Mouse (Mus musculus) lung, embryonic 16.5 days (tissue): Measurements from ENCODE around the gene AI854703. TPM values are rescaled to one million over a fixed set of nuclear protein-coding genes. Genes with fewer than 3 reads are reported as not detected.

Experiments used
- ATAC-seq: fragments of 200-750 bp; cut with Nextera tagmentation; 2 replicates; pipeline ENCODE4 v1.8.0; 2017; ENCODE audit warnings: low read depth, mild to moderate bottlenecking, moderate library complexity
- H3K27ac ChIP-seq: fragments of 300-500 bp; sonication (generic); 2 replicates; pipeline ENCODE4 v1.5.1; 2014; ENCODE audit warnings: mild to moderate bottlenecking, control low read depth, low read length
- H3K27me3 ChIP-seq: fragments of 300-500 bp; sonication (generic); 2 replicates; pipeline ENCODE4 v1.6.1; 2014; ENCODE audit warnings: low read depth, low read length, mixed read lengths; ENCODE audit not compliant: control insufficient read depth, insufficient read depth
- H3K36me3 ChIP-seq: fragments of 300-500 bp; sonication (generic); 2 replicates; pipeline ENCODE4 v1.6.1; 2014; ENCODE audit warnings: low read length; ENCODE audit not compliant: control insufficient read depth, insufficient read depth
- H3K4me1 ChIP-seq: fragments of 300-500 bp; sonication (generic); replicated peaks from 2 replicates; pipeline ENCODE4 v1.6.1; 2014; ENCODE audit warnings: low read length, mixed read lengths; ENCODE audit not compliant: control insufficient read depth, insufficient read depth
- H3K4me2 ChIP-seq: fragments of 300-500 bp; sonication (generic); 2 replicates; pipeline ENCODE4 v1.6.1; 2014; ENCODE audit warnings: low read depth, low read length, control low read depth
- H3K4me3 ChIP-seq: fragments of 300-500 bp; sonication (generic); 2 replicates; pipeline ENCODE4 v1.5.1; 2014; ENCODE audit warnings: mild to moderate bottlenecking, low read length, control low read depth
- H3K9ac ChIP-seq: fragments of 300-500 bp; sonication (generic); 2 replicates; pipeline ENCODE4 v1.6.1; 2014; ENCODE audit warnings: low read length, control low read depth
- H3K9me3 ChIP-seq: fragments of 300-500 bp; sonication (generic); 2 replicates; pipeline ENCODE4 v1.6.1; 2016; ENCODE audit warnings: low read length; ENCODE audit not compliant: control insufficient read depth
- WGBS: fragments of 180-500 bp; shearing (Covaris S2); extraction: QIAGEN DNeasy Blood & Tissue Kit; methylation state at CpG from one replicate; pipeline ENCODE4 v1.1.7; 2014; 5-methylcytosine and 5-hydroxymethylcytosine counted together
- polyA plus RNA-seq: library from polyadenylated mRNA; unstranded; fragments of >200 nt; fragmentation: Nextera tagmentation; extraction: Ambion mirVana; gene quantifications from 2 replicates; pipeline ENCODE4 v1.2.1, GENCODE M21; 2015

The AI854703 gene
- polyA plus RNA-seq, 1 experiment from 2014 or later: 0.41 TPM

DNA sequence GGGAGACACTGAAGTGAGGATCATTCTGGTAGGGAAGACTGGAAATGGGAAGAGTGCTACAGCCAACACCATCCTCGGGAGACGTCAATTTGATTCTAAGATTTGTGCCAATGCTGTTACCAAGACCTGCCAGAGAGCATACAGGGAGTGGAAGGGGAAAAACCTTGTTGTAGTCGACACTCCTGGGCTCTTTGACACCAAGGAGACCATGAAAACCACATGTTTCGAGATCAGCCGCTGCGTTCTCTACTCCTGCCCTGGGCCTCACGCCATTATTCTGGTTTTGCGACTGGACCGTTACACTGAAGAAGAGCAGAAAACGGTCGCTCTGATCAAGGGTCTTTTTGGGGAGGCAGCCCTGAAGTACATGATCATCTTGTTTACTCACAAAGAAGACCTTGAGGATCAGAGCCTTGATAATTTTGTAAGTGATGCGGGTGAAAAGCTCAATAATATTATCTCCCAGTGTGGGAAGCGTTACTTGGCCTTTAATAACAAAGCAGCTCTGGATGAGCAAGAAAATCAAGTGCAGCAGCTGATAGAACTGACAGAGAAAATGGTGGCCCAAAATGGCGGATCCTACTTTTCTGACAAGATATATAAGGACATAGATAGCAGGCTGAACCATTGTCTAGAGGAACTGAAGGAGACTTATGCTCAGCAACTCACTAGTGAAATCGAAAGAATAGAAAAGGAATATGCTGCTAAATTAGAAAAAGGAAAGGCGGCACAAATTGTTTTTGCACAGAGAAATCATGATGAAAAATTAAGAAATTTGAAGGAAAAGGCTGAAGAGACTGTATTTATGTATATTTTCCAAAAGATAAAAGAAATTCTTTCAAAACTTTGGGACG lies 51.2 kb downstream of the AI854703 start:
- 0 out of 2 replicates have a peak, but pooled peaks cover 2% of the 10 kb centered on the region for H3K36me3 ChIP-seq
- H3K4me2 ChIP-seq: peak overlapping the region; percentile 50; the same call in 1 of the 2 replicates
- no peaks in the 10 kb centered on the region for H3K4me1 ChIP-seq
- no peaks in the 10 kb centered on the region for H3K27me3 ChIP-seq
- H3K4me3 ChIP-seq: no peak overlapping the region
- H3K27ac ChIP-seq: no peak overlapping the region
- WGBS: 88% methylated on average over 17 of the region's 17 CpGs
- no peak overlapping the region for H3K9ac ChIP-seq
- no peaks in the 10 kb centered on the region for H3K9me3 ChIP-seq
- no peak for ATAC-seq

DNA sequence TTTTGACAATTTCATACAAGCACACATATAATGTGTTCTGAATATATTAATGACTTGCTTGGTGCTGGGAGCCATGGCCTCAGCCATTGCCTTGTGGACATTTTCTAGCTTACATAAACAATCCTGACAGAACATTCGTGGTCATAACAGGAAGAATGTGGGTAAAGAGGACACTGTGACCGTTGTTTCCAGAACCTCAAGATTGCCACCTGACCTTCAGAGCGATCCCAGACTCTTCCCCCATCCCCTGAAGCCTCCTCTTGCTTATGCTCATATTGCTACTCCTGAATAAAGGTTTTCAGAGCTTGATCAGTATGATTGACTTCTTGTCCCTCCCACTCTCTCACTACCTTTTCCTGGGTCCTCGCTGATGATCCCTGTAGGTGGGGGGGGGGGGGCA lies 51.8 kb downstream of the AI854703 start:
- Histone ChIP-seq H3K27ac (no peak overlapping the region), H3K4me2 (no peak overlapping the region), H3K4me1 (no peaks in the 10 kb centered on the region), H3K9ac (no peak overlapping the region), H3K4me3 (no peak overlapping the region), H3K9me3 (no peaks in the 10 kb centered on the region), H3K27me3 (no peaks in the 10 kb centered on the region), H3K36me3 (0 out of 2 replicates have a peak, but pooled peaks cover 2% of the 10 kb centered on the region)
- WGBS: 57% methylated on average over 4 of the region's 4 CpGs
- no peak for ATAC-seq

DNA sequence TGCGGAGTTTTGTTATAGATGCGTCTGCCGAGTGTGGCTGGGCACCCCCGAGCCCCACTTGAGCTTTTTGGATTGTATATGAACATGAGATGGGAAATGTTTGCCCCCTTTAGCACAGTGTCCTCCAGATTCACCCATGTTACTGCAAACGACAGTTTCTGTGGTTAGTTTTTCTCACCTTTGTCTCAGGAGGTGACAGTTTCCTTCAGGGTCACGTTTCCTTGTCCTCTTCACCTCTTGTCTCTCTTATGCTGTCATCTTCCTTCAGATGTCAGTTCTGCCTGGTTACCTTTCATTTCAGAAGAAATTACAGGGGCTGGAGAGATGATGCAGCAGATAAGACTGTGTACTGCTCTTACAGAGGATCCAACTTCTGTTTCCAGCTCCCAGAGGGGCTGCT lies 53.1 kb downstream of the AI854703 start:
- Histone ChIP-seq H3K9ac (no peak overlapping the region), H3K4me3 (no peak overlapping the region), H3K4me2 (no peak overlapping the region), H3K4me1 (no peaks in the 10 kb centered on the region), H3K36me3 (0 out of 2 replicates have a peak, but pooled peaks cover 2% of the 10 kb centered on the region), H3K27ac (no peak overlapping the region), H3K9me3 (no peaks in the 10 kb centered on the region), H3K27me3 (no peaks in the 10 kb centered on the region)
- no peak for ATAC-seq
- WGBS: 71% methylated on average over 6 of the region's 6 CpGs

DNA sequence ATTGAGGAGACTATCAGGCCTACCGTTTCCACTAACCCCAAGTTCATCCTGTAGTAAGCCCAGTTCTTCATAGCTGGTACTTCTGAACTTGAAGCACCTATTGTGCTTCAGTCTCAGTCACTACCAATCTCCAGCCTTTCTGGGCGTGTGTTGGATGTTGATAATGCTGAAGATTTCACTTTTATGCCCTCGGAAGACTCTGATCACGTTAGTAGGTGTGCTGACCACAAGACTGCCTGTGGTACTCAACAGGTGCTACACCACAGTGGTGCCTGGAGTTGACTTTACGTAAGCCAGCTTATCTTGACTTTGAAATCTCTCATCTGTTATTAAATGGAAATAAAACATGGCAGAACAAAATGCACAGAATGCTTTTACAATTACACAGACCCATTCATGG lies 53.9 kb downstream of the AI854703 start:
- Histone ChIP-seq H3K27ac (no peak overlapping the region), H3K27me3 (no peaks in the 10 kb centered on the region), H3K36me3 (0 out of 2 replicates have a peak, but pooled peaks cover 2% of the 10 kb centered on the region), H3K4me1 (no peaks in the 10 kb centered on the region), H3K4me3 (no peak overlapping the region), H3K9me3 (no peaks in the 10 kb centered on the region), H3K9ac (no peak overlapping the region), H3K4me2 (no peak overlapping the region)
- WGBS: 78% methylated on average over 5 of the region's 5 CpGs
- ATAC-seq: no peak

DNA sequence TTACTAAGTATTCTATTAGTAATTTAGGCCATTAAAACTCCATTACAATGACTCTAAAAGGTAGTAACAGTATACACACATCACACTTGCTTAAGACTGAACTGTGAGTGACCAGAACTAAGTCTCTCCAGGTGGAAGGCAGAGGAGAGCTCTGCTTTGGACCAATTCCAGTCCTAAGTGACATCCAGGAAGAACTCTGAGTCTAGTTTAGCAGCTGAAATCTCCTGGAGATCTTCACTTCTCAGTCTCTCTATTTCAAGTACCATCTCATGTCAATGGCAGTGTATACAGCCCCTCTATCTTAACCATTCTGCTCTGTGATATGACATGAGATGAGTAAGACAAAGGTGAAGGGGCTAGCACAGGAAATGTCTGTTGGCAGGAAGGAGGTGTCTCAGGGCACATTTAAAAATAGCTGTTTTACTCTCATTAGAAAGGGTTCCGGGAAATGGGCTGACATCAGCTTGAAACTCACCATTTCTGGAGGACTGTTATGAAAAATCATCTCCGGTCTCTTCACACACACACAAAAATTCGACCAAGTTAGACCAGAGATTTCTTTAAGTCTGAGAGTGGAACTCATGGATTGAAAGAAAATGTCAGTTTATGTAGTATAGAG lies 55.0 kb downstream of the AI854703 start:
- Histone ChIP-seq H3K9me3 (no peaks in the 10 kb centered on the region), H3K36me3 (0 out of 2 replicates have a peak, but pooled peaks cover 2% of the 10 kb centered on the region), H3K27me3 (no peaks in the 10 kb centered on the region), H3K9ac (no peak overlapping the region), H3K27ac (peak overlapping the region; percentile 29; the same call in 1 of the 2 replicates), H3K4me2 (no peak overlapping the region), H3K4me1 (no peaks in the 10 kb centered on the region), H3K4me3 (no peak overlapping the region)
- no peak for ATAC-seq
- 37% methylated on average over 3 of the region's 3 CpGs for WGBS

DNA sequence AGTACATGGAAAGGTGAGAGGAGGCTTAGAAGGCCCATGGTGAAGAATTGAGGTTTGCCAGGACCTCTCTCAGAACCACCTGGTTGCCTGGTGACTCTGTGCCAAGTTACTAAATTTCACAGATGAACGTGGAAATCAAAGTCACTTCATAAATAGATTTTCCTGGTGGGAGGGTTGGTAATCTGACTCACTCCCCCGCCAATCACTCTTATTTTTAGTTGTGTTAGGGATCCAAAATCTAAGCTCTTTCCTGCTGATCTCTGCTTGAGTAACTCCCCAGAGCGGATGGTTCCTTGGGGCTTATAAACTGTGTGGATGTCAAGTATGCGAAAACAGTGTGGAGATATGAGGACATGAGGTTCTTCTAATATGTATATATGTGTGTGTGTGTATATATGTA lies 55.7 kb downstream of the AI854703 start:
- ATAC-seq: no peak
- Histone ChIP-seq H3K9me3 (no peaks in the 10 kb centered on the region), H3K9ac (no peak overlapping the region), H3K4me2 (no peak overlapping the region), H3K36me3 (0 out of 2 replicates have a peak, but pooled peaks cover 2% of the 10 kb centered on the region), H3K27ac (peak overlapping the region; percentile 29; the same call in 1 of the 2 replicates), H3K27me3 (no peaks in the 10 kb centered on the region), H3K4me1 (no peaks in the 10 kb centered on the region), H3K4me3 (no peak overlapping the region)
- 70% methylated on average over 4 of the region's 4 CpGs for WGBS

Other genes starting within 250 kb of the AI854703 start
- 20.4 and 20.7 TPM in 2 replicates for gene Krba1, start 231.2 kb upstream of the AI854703 start, polyA plus RNA-seq
- gene Zfp467, start 180.9 kb upstream of the AI854703 start, polyA plus RNA-seq: 21.0 and 22.6 TPM in 2 replicates
- 0.14 and 0.36 TPM in 2 replicates for gene Sspo, start 178.5 kb upstream of the AI854703 start, polyA plus RNA-seq
- 9.7 and 11.8 TPM in 2 replicates for gene Atp6v0e2, start 89.1 kb upstream of the AI854703 start, polyA plus RNA-seq
- gene Lrrc61, start 72.0 kb upstream of the AI854703 start, polyA plus RNA-seq: 5.8 and 8.8 TPM in 2 replicates
- gene Rarres2, start 54.0 kb upstream of the AI854703 start, polyA plus RNA-seq: 101 and 114 TPM in 2 replicates
- not detected in 2 replicates for gene Gm45021, start 37.2 kb upstream of the AI854703 start, polyA plus RNA-seq
- gene Repin1, start 32.9 kb upstream of the AI854703 start, polyA plus RNA-seq: 30.5 and 32.3 TPM in 2 replicates
- not detected in 2 replicates for gene Gm44965, start 32.8 kb upstream of the AI854703 start, polyA plus RNA-seq
- gene Zfp775, start 24.7 kb upstream of the AI854703 start, polyA plus RNA-seq: 6.2 and 7.4 TPM in 2 replicates
- gene Gimap8, start 20.5 kb downstream of the AI854703 start, polyA plus RNA-seq: 5.9 and 6.1 TPM in 2 replicates
- gene Gimap9, start 49.4 kb downstream of the AI854703 start, polyA plus RNA-seq: 14.2 and 14.6 TPM in 2 replicates
- 53.8 and 58.5 TPM in 2 replicates for gene Gimap4, start 57.8 kb downstream of the AI854703 start, polyA plus RNA-seq
- gene Gimap6, start 81.5 kb downstream of the AI854703 start, polyA plus RNA-seq: 50.6 and 54.7 TPM in 2 replicates
- 3.6 and 4.6 TPM in 2 replicates for gene Gm28053, start 91.8 kb downstream of the AI854703 start, polyA plus RNA-seq
- not detected in 2 replicates for gene Gimap7, start 91.9 kb downstream of the AI854703 start, polyA plus RNA-seq
- gene Gimap1, start 112.3 kb downstream of the AI854703 start, polyA plus RNA-seq: 46.7 and 51.1 TPM in 2 replicates
- 22.3 and 22.4 TPM in 2 replicates for gene Gimap5, start 119.4 kb downstream of the AI854703 start, polyA plus RNA-seq
- gene Gimap3, start 144.1 kb downstream of the AI854703 start, polyA plus RNA-seq: 0.08 and 0.10 TPM in 2 replicates
- 242 and 258 TPM in 2 replicates for gene Tmem176a, start 214.2 kb downstream of the AI854703 start, polyA plus RNA-seq
- gene Tmem176b, start 214.7 kb downstream of the AI854703 start, polyA plus RNA-seq: 450 and 479 TPM in 2 replicates
- gene Aoc1, start 246.1 kb downstream of the AI854703 start, polyA plus RNA-seq: 0.30 TPM in 1 of 2 replicates, not detected in the other